Mouse (Mus musculus) monocyte, adult 2 months (primary cell): ENCODE data around the gene Tmem221.
"Not testable (repeated sequence)": the region's sequence is repeated elsewhere in the genome, so short reads cannot be mapped to it uniquely, and the experiment has no call there.

ENCODE experiments used
- DNase-seq, 2 experiments: peaks; one replicate each; pipeline ENCODE4 v3.0.0; 2022; ENCODE audit warnings: low spot score in 2 of 2, low read depth in 1 of 2

The Tmem221 gene

DNA sequence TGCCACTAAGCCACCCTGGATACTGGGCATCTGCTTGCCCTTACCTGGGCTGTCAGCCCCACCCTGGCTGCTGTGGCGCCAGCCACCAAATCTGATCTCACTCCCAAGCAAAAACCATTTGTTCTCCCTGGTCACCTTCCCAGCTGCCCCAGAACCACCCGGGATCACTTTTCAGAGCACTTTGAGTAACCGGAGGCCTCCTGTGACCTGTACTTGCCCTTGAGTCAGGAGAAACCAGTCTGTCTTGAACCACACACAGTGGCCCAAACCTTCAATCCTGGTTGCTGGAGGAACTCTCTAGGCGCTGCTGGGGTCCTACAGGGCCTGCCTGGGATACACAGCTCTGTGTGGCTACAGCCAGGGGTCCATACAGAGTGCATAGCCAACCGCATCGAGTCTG, 5.9 kb downstream of the Tmem221 start:
- DNase-seq = no peak

DNA sequence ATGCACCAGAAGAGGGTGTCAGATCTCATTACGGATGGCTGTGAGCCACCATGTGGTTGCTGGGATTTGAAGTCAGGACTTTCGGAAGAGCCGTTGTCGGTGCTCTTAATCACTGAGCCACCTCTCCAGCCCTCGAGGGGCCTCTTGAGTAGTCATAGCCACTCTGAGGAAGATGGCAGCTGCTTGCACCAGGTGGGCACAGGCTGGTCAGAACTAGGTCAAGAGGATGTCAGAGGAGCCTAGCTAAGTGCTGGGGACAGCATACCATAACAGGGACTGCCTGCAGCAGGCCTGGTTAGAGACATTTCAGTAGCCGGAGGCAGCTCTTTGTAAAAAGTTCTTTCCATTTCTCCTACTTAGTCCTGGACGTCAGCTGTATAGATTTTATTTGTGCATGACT, 7.9 kb downstream of the Tmem221 start:
- no peak for DNase-seq

DNA sequence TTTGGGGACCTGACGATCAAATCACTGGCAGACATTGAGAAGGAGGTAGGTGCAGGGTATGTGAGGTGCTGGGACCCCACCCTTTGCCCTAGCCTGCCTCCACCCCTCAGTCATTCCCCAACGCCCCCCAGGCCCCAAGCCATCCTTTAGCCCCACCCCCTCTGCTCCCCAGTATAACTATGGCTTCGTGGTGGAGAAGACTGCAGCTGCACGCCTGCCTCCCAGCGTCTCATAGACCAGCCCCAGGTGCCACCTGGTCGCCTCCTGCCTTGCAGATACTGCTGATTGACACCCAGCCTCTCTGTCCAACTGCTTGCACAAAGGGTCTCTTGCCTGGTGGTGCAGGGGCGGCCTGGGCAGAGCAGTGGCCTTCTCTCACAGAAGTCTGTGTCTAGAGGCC, 11.1 kb downstream of the Tmem221 start:
- no peak for DNase-seq

DNA sequence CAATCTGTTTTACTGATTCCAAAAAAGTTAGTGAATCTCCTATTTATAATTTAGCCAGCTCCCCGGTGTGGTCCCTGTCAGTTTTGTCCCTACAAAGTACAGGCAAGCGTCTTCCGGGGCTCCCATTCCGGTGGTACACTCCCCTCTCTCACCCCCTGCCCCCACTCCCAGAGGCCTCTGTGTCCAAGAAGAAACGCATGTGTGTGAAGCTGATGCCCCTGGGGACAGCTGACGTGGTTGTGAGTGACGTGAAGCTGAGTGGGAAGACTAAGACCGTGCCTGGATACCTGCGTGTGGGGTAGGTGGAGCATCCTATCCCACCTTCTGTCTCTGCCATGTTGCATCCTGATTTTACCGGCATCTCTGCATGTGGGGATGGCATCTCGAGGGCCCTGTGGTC, 13.6 kb downstream of the Tmem221 start:
- no peak for DNase-seq

DNA sequence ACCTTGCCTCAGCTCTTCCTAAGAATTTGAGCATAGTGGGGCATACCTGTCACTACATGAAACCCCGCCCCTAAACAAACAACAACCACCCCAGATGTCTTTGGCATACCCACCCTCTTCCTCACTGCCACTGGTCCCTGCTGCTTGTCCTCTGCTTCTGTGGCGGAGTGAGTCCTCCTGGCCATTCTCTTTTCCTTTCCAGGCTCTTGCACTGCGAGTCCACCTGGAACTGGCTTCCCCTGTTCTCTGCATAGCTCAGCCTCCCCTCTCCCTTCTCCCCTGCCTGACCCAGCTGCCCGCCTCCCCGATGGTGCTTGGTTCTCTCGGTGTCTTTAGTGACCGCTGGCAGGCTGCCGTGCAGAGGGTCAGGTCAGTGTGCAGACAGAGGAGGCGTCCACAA, 14.9 kb downstream of the Tmem221 start:
- no peak for DNase-seq

DNA sequence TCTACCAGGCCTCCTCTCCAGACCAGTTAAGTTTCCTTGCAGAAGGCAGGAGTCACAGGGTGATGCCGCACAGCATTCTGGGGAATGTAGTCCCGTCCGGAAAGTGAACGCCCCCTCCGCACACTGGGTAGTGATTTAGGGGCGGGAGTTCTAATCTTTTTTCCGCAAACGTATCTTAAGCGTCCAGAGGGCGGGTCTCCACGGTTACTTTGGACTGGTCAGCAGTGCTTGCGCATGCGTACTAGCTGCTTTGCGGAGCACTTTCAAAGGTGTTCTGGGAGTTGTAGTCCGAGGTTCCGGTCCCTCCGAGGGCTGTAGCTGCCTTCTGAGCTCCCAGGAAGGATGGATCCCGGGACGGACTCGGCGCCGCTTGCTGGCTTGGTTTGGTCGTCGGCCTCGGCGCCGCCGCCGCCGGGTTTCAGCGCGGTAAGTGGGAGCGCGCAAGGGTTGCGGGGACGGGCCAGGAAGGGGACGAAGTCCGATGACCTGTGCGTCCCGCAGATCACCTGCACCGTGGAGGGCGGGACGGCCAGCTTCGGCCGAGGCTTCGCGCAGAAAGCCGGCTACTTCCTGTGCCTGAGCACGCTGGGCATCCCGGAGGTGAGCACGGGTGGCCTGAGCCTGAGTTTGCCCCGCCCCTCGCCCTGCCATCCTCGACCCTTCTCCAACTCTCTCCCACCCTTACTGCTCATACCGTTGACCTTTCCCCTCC, 15.9 kb downstream of the Tmem221 start, which contains the start of gene Mvb12a:
Gene Mvb12a, plus strand, starts transcription at position 291 of the 712 bp plus-strand sequence.
- DNase-seq = peak; percentile 92 to 93

DNA sequence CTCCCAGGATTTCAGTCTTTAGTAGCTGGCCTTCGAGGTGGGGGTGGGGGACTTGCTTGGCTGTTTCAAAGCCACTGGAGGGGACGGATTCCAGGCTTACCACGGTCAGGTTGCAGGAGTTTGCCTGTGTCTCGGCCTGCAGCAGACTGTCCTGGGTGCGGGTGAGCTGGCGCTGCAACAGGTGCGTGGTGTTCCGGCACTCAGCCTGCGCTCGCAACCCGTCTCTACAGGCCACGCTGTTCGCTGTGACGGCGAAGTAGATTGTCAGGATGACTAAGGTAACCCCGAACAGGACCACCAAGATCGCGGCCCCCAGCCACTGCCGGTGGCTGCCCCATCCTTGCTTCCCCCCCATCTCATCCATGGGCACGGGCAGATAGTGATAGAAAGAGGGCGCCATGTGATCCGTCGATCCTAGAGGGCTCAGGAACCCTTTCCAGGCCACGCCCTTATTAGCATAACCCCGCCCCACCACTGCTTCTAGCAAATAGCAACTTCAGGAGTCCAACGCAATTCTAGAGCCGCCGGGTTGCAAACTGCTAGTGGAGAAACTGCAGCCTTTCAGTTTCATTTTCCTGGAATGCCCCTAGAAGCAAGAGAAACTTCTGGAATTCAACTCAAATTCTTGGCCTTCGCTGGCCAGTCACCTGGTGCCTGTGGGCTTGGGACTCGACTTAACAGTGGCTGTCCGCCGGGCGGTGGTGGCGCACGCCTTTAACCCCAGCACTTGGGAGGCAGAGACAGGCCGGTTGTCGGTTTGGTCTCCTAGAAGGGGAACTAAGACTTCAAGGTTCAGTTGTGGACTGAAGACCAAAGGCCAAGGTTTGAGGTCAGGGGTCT, 21.4 kb downstream of the Tmem221 start, which contains the start of gene Bst2:
Gene Bst2, minus strand, starts transcription at position 429 of the 840 bp plus-strand sequence.
- DNase-seq = peak; percentile 67 to 80

DNA sequence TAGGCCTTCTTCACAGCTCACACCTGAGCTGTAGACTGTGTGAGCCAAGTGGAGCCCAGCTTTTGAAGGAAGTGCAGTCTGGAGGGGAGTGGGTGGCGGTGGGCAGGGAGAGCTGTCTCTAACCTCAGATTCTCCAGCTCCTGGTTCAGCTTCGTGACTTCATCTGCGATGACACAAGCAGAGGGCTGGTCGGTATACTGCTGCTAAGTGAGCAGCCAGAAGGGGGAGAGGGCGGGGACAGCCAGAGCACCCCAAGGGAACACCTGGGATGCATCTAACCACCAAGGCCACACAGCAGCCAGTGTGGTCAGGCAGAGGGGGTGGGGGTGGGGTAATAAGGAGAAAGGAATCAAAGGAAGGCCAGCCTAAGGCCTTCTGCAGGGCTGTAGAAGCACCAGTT, 23.0 kb downstream of the Tmem221 start:
- DNase-seq = no peak

DNA sequence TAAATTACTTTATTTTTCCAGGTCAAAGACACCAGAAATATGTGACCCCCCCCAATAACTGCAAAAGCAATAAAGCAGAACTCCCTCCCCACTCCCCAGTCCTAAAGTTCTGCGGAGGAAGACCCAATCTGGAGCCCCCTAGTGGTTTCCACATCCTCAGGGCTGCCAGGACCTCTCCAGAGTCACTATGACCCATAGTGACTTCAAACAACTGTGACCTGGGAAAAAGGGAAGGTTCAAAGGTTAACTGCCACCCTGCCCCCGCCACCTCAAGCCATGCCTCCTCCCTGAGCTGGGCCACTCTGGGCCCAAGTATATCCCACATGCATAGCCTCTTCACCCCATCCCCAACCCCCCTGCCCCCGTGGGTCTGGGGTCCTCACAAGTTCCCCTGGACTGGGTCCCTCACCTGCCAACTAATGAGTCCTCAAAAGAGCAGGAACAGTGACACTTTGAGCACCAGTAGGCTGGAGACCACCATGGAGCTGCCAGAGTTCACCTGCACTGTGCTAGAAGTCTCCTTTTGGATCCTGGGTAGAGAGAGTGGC, 24.3 kb downstream of the Tmem221 start:
- DNase-seq = no peak

DNA sequence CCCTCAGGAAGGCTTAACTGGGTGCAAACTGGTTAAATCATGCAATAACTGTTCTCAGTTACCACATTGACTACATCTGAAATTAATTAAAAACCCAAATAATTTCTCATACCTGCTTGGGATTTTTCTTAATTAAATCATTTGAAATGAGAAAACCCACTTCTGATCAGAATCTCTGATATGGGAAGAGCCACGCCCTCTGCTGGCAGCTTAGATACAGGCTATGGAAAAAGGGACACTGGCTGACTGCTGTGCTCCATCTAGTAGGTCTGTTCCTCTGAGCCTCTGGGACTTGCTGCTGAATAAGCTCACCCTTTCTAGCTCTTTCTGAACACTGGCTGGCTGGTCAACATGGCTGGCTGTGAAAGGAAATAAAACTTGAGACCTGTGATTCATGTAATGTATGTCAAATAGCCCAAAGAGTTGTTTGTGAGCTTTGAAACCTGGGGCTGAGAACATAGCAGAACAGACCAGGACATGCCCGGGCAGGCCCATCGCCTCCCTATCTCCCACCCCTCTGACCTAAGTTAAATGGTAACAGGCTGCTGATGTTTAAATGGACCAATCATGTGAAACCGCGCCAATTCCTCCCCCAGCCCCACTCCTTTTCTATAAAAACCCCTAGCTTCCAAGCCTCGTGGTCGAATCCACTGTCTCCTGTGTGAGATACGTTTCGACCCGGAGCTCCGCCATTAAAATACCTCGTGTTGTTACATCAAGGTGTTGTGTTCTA, 27.8 kb downstream of the Tmem221 start:
- DNase-seq = not testable (repeated sequence)

DNA sequence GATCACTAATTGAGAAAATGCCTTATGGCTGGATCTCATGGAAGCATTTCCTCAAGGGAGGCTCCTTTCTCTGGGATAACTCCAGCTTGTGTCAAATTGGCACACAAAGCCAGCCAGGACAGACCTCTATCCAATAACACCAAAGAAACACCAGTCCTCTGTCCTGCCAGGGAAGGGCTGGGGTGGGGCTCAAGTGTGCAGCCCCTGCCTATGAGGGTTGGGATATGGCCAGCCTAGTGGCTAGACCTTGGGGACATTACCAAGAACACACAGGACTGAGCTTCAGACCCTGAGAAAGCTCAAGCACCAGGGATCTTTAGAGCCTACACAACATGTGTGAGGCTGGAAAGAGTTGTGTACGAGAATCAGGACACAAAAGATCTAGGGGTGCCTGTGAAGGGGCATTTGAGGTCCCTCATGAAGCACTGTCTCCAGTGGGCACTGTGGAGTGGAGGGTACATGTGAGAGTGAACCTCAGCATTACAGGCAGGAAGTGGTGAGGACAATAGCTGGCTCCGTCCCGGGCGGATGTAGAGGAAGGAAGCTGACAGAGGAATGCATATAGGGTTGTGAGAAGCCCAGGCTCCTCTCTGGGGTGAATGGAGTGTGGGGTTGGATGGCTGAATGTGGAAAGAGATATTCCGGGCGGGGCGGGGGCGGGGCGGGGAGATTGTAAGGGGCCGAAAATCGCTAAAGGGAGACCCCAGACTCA, 30.2 kb downstream of the Tmem221 start:
- DNase-seq = no peak

DNA sequence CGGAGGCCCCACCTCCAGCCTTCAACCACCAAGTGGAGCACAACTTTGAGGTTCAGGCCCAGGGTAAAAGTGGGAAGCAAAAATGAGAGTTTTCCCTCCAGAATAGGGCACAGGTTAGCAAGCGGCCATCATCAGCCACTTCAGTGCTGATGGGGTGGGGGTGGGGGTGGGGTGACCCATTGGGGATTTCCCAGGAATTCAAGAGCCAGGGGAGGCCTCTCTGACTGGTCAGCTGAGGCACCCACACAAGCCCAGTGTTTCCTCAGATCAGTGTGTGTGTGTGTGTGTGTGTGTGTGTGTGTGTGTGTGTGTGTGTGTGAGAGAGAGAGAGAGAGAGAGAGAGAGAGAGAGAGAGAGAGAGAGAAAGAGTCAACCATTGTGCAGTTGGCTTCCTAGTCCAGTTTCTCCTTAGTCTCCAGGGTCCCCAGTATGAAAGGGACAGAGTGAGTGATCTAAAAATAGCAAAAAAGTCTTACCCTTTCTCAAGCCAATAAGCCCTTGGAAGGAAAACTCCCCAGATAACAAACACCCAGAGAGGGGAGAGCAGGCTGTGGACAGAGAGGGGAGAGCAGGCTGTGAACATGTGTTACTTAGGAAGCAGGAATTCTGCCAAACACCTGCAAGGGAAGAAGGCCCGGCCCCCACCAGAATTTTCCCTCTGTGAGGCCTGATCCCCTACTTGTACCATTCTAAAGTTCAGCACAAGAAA, 31.4 kb downstream of the Tmem221 start:
- no peak for DNase-seq

DNA sequence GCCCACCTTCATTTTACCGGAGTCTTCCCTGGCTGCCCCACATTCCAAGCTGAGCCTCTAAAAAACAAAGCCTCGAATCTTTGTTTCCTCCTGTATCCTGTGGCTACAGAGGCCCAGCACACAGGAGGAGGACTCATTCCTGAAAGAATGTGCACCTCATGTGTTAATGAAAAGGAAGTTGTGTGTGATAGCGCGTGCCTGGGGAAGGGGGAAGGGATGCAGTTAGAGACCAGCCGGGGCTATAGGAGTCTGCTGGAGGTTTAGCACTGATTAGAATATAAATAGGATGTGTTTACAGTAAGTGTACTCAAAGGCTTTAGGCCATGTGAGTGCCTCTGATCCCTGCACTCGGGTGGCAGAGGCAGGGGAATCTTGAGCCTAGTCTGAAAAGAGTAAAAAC, 32.4 kb downstream of the Tmem221 start:
- no peak for DNase-seq

DNA sequence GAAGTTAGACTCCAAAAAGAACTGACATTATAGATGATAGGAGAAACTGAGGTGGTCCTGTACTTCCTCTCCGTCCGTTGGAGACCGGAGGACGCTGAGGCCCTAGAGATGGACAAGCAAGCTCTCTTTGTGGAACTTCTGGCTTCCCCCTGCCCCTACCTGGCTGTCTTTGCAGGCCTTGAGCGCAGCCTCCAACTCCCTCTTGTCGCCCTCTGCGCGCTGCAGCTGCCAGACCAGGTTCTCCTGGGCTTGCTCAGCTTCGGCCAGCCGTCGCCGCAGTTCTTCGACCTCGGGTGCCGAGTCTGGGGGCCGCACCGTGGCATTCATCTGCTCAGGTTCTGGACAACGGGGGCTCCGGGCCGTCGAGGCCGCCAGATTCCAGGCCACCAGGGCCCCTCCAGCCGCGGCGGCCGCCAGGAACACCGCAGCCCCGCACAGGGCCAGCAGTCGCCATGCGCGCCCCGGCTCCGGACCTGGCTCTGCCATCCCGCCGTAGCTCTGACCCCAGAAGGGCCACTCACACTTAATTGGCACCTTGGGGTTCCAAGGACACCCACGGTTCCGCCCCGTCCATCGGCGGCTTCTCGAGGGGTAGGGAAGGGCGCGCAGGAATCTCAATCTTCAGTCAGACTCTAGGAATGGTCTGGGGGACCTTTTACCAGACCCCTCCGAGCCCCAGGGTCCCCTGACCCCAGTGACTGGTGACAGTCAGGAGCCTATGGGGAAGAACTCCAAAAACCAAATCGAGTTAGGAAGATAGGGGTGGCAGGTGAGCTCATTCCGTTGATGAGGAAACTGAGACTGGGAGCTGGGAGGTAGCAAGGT, 33.2 kb downstream of the Tmem221 start, which contains the start of gene Ccdc194:
Gene Ccdc194, minus strand, starts transcription at position 486 of the 825 bp plus-strand sequence.
- DNase-seq = no peak

DNA sequence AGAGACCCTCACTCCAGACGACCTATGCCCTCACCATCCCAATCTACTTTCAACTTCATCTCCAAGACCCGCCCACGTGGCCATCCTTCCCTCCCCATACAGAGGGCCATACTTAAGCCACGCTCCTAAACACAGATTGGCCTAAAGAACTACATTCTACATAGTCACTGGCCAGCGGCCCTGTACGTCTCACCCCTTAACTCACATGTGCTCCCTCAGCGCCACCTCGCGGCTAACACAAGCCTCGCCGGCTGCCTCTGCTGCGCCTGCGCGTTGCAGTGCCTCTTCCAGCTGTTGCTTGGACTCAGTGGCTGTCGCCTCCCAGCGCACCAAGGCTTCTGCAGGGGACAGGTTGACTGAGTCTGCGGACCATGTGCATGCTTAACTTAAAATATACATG, 37.0 kb downstream of the Tmem221 start:
- DNase-seq = peak; percentile 80 to 94

DNA sequence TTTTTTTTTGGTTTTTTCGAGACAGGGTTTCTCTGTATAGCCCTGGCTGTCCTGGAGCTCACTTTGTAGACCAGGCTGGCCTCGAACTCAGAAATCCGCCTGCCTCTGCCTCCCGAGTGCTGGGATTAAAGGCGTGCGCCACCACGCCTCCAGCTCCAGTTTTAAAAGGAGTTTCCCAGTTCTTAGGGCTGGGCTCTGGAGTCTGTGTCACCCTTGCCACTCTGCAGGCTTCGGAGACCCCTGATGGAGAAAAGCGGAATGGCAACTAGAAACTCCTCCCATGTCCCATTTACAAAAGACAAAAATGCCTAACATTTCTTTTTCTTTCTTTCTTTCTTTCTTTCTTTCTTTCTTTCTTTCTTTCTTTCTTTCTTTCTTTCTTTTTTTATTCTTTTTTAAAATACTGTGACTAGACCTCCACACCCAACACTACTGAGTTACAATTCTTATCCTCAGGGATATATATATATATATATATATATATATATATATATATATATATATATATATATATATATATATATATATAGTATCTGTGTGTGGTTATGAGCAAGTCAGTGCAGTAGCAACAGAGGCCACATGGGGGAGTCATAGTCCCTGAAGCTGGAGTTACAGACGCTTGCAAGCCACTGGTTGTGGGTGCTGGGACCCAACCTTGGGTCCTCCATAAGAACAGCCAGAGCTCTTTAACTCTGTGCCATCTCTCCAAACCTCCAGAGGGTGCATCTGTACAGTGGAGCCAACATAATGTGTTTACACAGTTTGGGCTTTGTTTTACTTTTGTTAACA, 39.4 kb downstream of the Tmem221 start:
- DNase-seq = not testable (repeated sequence)

DNA sequence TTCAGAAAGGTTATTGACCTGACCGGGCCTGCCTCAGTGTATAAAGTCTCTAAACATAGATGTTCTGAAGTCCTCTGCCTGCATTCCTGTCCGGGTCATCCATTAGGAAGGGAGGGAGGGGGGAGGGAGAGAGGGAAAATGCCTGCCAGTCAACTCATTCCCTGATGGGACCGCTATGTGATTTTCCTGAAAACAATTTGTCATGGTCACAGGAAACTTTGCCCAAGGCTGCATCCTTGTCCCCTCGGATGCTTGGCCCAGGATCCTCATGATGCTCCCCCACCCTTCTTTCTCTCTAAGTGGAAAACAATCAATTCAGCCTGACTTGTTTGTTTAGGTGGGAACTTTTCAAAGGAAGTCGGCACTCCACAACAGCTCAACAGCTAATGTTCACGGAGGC, 41.9 kb downstream of the Tmem221 start:
- no peak for DNase-seq

DNA sequence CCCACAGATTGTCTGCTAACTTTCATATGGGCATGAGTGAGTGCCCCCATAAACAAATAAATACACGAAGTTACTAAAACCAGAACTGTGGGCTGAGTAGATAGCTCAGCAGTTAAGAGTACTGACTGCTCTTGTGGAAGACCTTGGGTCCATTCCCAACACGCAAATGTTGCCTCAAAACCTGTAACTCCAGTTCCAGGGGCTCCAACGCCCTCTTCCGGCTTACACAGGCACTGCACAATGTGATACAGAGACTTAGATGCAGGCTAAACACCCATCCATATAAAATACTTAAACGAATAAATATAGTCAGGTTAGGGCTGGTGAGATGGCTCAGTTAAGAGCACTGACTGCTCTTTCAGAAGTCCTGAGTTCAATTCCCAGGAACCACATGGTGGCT, 43.6 kb downstream of the Tmem221 start:
- DNase-seq = no peak
